ENCODE assay signal across 26 mouse cellular contexts in genomic region chr8:75078215-75078614, GRCm38 (mm10). TPM values are rescaled to one million over a fixed set of nuclear protein-coding genes. Genes with fewer than 3 reads are reported as not detected.
DNase-seq lines count a peak whose midpoint lies in the region; ATAC-seq and TF ChIP-seq lines count a peak whose summit lies in the region.
"Had no signal": no experiment of that assay in that cellular context is flagged by ENCODE, and none has a peak within 500 bp of the region (broad histone marks: within the 10 kb centered on the region; RNA-seq: fewer than 3 reads in every experiment).

No protein-coding gene starts in this region.

- 22% methylated on average over 1 of the region's 1 CpGs for WGBS in liver, adult 2 months
- whole genome bisulfite sequencing in liver, embryonic 11.5 days: 68% methylated on average over 1 of the region's 1 CpGs
- WGBS in liver, embryonic 15.5 days (ENCODE audit: insufficient replicate concordance): 40% methylated on average over 1 of the region's 1 CpGs
- 59% methylated on average over 1 of the region's 1 CpGs for WGBS in liver, postnatal 0 days (ENCODE audit: insufficient replicate concordance)
- 86% methylated on average over 1 of the region's 1 CpGs for WGBS in hindbrain, embryonic 16.5 days

- no peak for TF ChIP-seq CTCF in liver, adult 2 months (IDR thresholded peaks at IDR 0.05; ENCODE audit: low read depth, low read length)
- no peak for TF ChIP-seq CTCF in liver, postnatal 0 days (IDR thresholded peaks at IDR 0.05; ENCODE audit: low read depth)

- H3K4me1 ChIP-seq in liver, adult 2 months (ENCODE audit: control insufficient read depth, insufficient read depth, low read length): peaks cover 5% of the 10 kb centered on the region
- 0 out of 2 replicates have a peak, but pooled peaks cover 2% of the 10 kb centered on the region for H3K4me1 ChIP-seq in liver, embryonic 11.5 days (replicated peaks; ENCODE audit: control insufficient read depth, insufficient read depth, low read length)
- peaks cover 32% of the 10 kb centered on the region for H3K4me1 ChIP-seq in liver, embryonic 15.5 days (replicated peaks)
- peaks cover 12% of the 10 kb centered on the region for H3K4me1 ChIP-seq in liver, postnatal 0 days (ENCODE audit: insufficient read depth)
- H3K4me1 ChIP-seq in hindbrain, embryonic 16.5 days (ENCODE audit: control insufficient read depth, insufficient read depth, low read depth, low read length): no peaks in the 10 kb centered on the region
- H3K4me1 ChIP-seq: embryonic facial prominence, embryonic 15.5 days; forebrain, embryonic 13.5 days; forebrain, embryonic 15.5 days had no signal

- H3K79me2 ChIP-seq in liver, adult 2 months (ENCODE audit: control insufficient read depth, insufficient read depth, low read length): no peaks in the 10 kb centered on the region

- DNase-seq in liver, adult 2 months (ENCODE audit: extremely low read depth, low read depth, low spot score): peak; percentile 91
- no peak for DNase-seq in liver, embryonic 11.5 days (ENCODE audit: low spot score)
- DNase-seq in liver, postnatal 0 days: no peak
- DNase-seq: adrenal gland, adult 8-10 months; adrenal gland, postnatal 14 days; B cell, adult 2 months; cerebellum, adult 11-12 months; cerebellum, adult 2 months; cerebellum, adult 9-11 months; cerebellum, postnatal 14 days; cerebellum, postnatal 36 days; embryo, embryonic 11 days; forebrain, postnatal 0 days had no signal

- no peak for TF ChIP-seq POLR2A in liver, adult 2 months (IDR thresholded peaks at IDR 0.05; ENCODE audit: extremely low read depth, insufficient read depth, low read length)

- no peak overlapping the region for H3K4me2 ChIP-seq in liver, embryonic 11.5 days
- H3K4me2 ChIP-seq in liver, embryonic 15.5 days: no peak overlapping the region
- H3K4me2 ChIP-seq in liver, postnatal 0 days (ENCODE audit: low read depth, low read length): no peak overlapping the region
- H3K4me2 ChIP-seq in hindbrain, embryonic 16.5 days (ENCODE audit: low read length): no peak overlapping the region
- H3K4me2 ChIP-seq: embryonic facial prominence, embryonic 13.5 days; embryonic facial prominence, embryonic 15.5 days; forebrain, embryonic 13.5 days; forebrain, embryonic 15.5 days had no signal

- no peak overlapping the region for H3K4me3 ChIP-seq in liver, adult 2 months (ENCODE audit: insufficient read depth, low read depth, low read length)
- H3K4me3 ChIP-seq in liver, embryonic 11.5 days (ENCODE audit: low read depth, low read length): no peak overlapping the region
- no peak overlapping the region for H3K4me3 ChIP-seq in liver, embryonic 15.5 days (replicated peaks)
- H3K4me3 ChIP-seq in liver, postnatal 0 days (ENCODE audit: low read depth, low read length): no peak overlapping the region
- no peak overlapping the region for H3K4me3 ChIP-seq in hindbrain, embryonic 16.5 days (ENCODE audit: low read length)
- H3K4me3 ChIP-seq: embryonic facial prominence, embryonic 13.5 days; embryonic facial prominence, embryonic 15.5 days; erythroblast, embryonic 14.5 days; forebrain, embryonic 13.5 days; forebrain, embryonic 15.5 days had no signal

- H3K36me3 ChIP-seq in liver, adult 2 months (ENCODE audit: control insufficient read depth, insufficient read depth, low read length): no peaks in the 10 kb centered on the region
- H3K36me3 ChIP-seq in liver, embryonic 11.5 days (ENCODE audit: control insufficient read depth, insufficient read depth, low read length): no peaks in the 10 kb centered on the region
- H3K36me3 ChIP-seq in liver, embryonic 15.5 days (replicated peaks): no peaks in the 10 kb centered on the region
- no peaks in the 10 kb centered on the region for H3K36me3 ChIP-seq in liver, postnatal 0 days (replicated peaks; ENCODE audit: insufficient read depth, low read length)
- H3K36me3 ChIP-seq in hindbrain, embryonic 16.5 days (ENCODE audit: control insufficient read depth, insufficient read depth, low read length): no peaks in the 10 kb centered on the region
- H3K36me3 ChIP-seq: embryonic facial prominence, embryonic 13.5 days; embryonic facial prominence, embryonic 15.5 days; forebrain, embryonic 15.5 days; G1E had no signal

- H3K9me3 ChIP-seq in liver, embryonic 11.5 days (ENCODE audit: control insufficient read depth, low read length): no peaks in the 10 kb centered on the region
- H3K9me3 ChIP-seq in liver, embryonic 15.5 days (replicated peaks): no peaks in the 10 kb centered on the region
- H3K9me3 ChIP-seq in liver, postnatal 0 days (ENCODE audit: low read length): no peaks in the 10 kb centered on the region
- H3K9me3 ChIP-seq in hindbrain, embryonic 16.5 days (ENCODE audit: control insufficient read depth, low read length): no peaks in the 10 kb centered on the region
- H3K9me3 ChIP-seq: embryonic facial prominence, embryonic 13.5 days; embryonic facial prominence, embryonic 15.5 days; forebrain, embryonic 13.5 days; forebrain, embryonic 15.5 days; G1E had no signal

- peak overlapping the region; percentile 43 for H3K27ac ChIP-seq in liver, adult 2 months (replicated peaks; ENCODE audit: insufficient read depth, low read depth, low read length)
- H3K27ac ChIP-seq in liver, embryonic 11.5 days (ENCODE audit: low read depth, low read length): no peak overlapping the region
- H3K27ac ChIP-seq in liver, embryonic 15.5 days (replicated peaks): no peak overlapping the region
- no peak overlapping the region for H3K27ac ChIP-seq in liver, postnatal 0 days (ENCODE audit: low read depth)
- no peak overlapping the region for H3K27ac ChIP-seq in hindbrain, embryonic 16.5 days (ENCODE audit: low read depth, low read length)
- H3K27ac ChIP-seq: embryonic facial prominence, embryonic 13.5 days; embryonic facial prominence, embryonic 15.5 days; forebrain, embryonic 13.5 days; forebrain, embryonic 15.5 days had no signal

- H3K27me3 ChIP-seq in liver, adult 2 months (ENCODE audit: control insufficient read depth, insufficient read depth, low read length): no peaks in the 10 kb centered on the region
- H3K27me3 ChIP-seq in liver, embryonic 11.5 days (replicated peaks; ENCODE audit: control insufficient read depth, insufficient read depth, low read length): no peaks in the 10 kb centered on the region
- H3K27me3 ChIP-seq in liver, embryonic 15.5 days: 0 out of 2 replicates have a peak, but pooled peaks cover 13% of the 10 kb centered on the region
- no peaks in the 10 kb centered on the region for H3K27me3 ChIP-seq in liver, postnatal 0 days (ENCODE audit: insufficient read depth, low read length)
- no peaks in the 10 kb centered on the region for H3K27me3 ChIP-seq in hindbrain, embryonic 16.5 days (replicated peaks; ENCODE audit: control insufficient read depth, insufficient read depth, low read length)
- H3K27me3 ChIP-seq: CH12.LX; embryonic facial prominence, embryonic 13.5 days; embryonic facial prominence, embryonic 15.5 days; forebrain, embryonic 15.5 days; Patski had no signal

- TF ChIP-seq EP300 in liver, postnatal 0 days (IDR thresholded peaks at IDR 0.05; ENCODE audit: low read depth): no peak

- ATAC-seq in liver, embryonic 11.5 days (replicated peaks; ENCODE audit: low FRiP score): no peak
- ATAC-seq in liver, embryonic 15.5 days (ENCODE audit: insufficient read depth): peak; percentile 10; the same call in 1 of the 2 replicates
- ATAC-seq in liver, postnatal 0 days: peak; percentile 65
- ATAC-seq in hindbrain, embryonic 16.5 days: no peak
- no peak for ATAC-seq in erythroid progenitor cell, adult 5-6 weeks (replicated peaks; ENCODE audit: low FRiP score, poor library complexity, severe bottlenecking)
- ATAC-seq: activated CD4-positive, CD25-positive, alpha-beta regulatory T cell, adult 4 months; CD4-positive, CD25-positive, alpha-beta regulatory T cell, adult 4 months; forebrain, embryonic 13.5 days; forebrain, embryonic 15.5 days; forebrain, postnatal 0 days; Patski had no signal

- no peak overlapping the region for H3K9ac ChIP-seq in liver, adult 2 months (ENCODE audit: low read depth, low read length)
- H3K9ac ChIP-seq in liver, embryonic 11.5 days (ENCODE audit: low read depth, low read length): no peak overlapping the region
- H3K9ac ChIP-seq in liver, embryonic 15.5 days: no peak overlapping the region
- H3K9ac ChIP-seq in liver, postnatal 0 days (replicated peaks): no peak overlapping the region
- no peak overlapping the region for H3K9ac ChIP-seq in hindbrain, embryonic 16.5 days (ENCODE audit: low read depth, low read length)
- H3K9ac ChIP-seq: embryonic facial prominence, embryonic 13.5 days; embryonic facial prominence, embryonic 15.5 days; forebrain, embryonic 13.5 days; forebrain, embryonic 15.5 days; forebrain, postnatal 0 days had no signal

RNA-seq across cellular contexts. Expression of gene Hmox1, which starts 15.2 kb away (rescaled TPM):
- total RNA-seq in liver, adult 2 months (2014; rRNA removed): 16.0 and 33.4 TPM in 2 replicates
- polyA plus RNA-seq in liver, adult 2 months (2012; rRNA removed): 12.4 and 19.2 TPM in 2 replicates
- 80.3 and 95.8 TPM in 2 replicates for polyA plus RNA-seq in liver, embryonic 11.5 days (2014; fragmentation: Nextera tagmentation; extraction: Ambion mirVana)
- polyA plus RNA-seq in liver, embryonic 15.5 days (2015; fragmentation: Nextera tagmentation; extraction: Ambion mirVana): 151 and 170 TPM in 2 replicates
- polyA plus RNA-seq in liver, postnatal 0 days (2015; fragmentation: Nextera tagmentation; extraction: Ambion mirVana): 155 and 160 TPM in 2 replicates
- polyA plus RNA-seq in hindbrain, embryonic 16.5 days (2015; fragmentation: Nextera tagmentation; extraction: Ambion mirVana): 15.8 and 17.3 TPM in 2 replicates
- 66.7 and 90.8 TPM in 2 replicates for total RNA-seq in erythroid progenitor cell, adult 5-6 weeks (2015; ENCODE audit: low replicate concordance)
- 68.0 and 100 TPM in 2 replicates for total RNA-seq in erythroid progenitor cell, adult 5-6 weeks (2017; ENCODE audit: low replicate concordance)

RNA-seq across cellular contexts. Expression of gene Mcm5, which starts 31.2 kb away (rescaled TPM):
- total RNA-seq in liver, adult 2 months (2014; rRNA removed): 2.8 and 8.3 TPM in 2 replicates
- 2.0 and 2.2 TPM in 2 replicates for polyA plus RNA-seq in liver, adult 2 months (2012; rRNA removed)
- polyA plus RNA-seq in liver, embryonic 11.5 days (2014; fragmentation: Nextera tagmentation; extraction: Ambion mirVana): 278 and 324 TPM in 2 replicates
- polyA plus RNA-seq in liver, embryonic 15.5 days (2015; fragmentation: Nextera tagmentation; extraction: Ambion mirVana): 154 and 161 TPM in 2 replicates
- 43.5 and 55.4 TPM in 2 replicates for polyA plus RNA-seq in liver, postnatal 0 days (2015; fragmentation: Nextera tagmentation; extraction: Ambion mirVana)
- 32.8 and 40.2 TPM in 2 replicates for polyA plus RNA-seq in hindbrain, embryonic 16.5 days (2015; fragmentation: Nextera tagmentation; extraction: Ambion mirVana)
- total RNA-seq in erythroid progenitor cell, adult 5-6 weeks (2015; ENCODE audit: low replicate concordance): 54.1 and 104 TPM in 2 replicates
- total RNA-seq in erythroid progenitor cell, adult 5-6 weeks (2017; ENCODE audit: low replicate concordance): 166 and 198 TPM in 2 replicates

RNA-seq across cellular contexts. Expression of gene Tom1, which starts 44.7 kb away (rescaled TPM):
- 12.2 and 16.2 TPM in 2 replicates for total RNA-seq in liver, adult 2 months (2014; rRNA removed)
- polyA plus RNA-seq in liver, adult 2 months (2012; rRNA removed): 27.7 and 29.3 TPM in 2 replicates
- polyA plus RNA-seq in liver, embryonic 11.5 days (2014; fragmentation: Nextera tagmentation; extraction: Ambion mirVana): 22.2 and 24.6 TPM in 2 replicates
- 13.2 and 14.8 TPM in 2 replicates for polyA plus RNA-seq in liver, embryonic 15.5 days (2015; fragmentation: Nextera tagmentation; extraction: Ambion mirVana)
- 16.6 and 17.9 TPM in 2 replicates for polyA plus RNA-seq in liver, postnatal 0 days (2015; fragmentation: Nextera tagmentation; extraction: Ambion mirVana)
- 40.7 and 45.9 TPM in 2 replicates for polyA plus RNA-seq in hindbrain, embryonic 16.5 days (2015; fragmentation: Nextera tagmentation; extraction: Ambion mirVana)
- 17.3 and 18.0 TPM in 2 replicates for total RNA-seq in erythroid progenitor cell, adult 5-6 weeks (2015; ENCODE audit: low replicate concordance)
- 4.4 and 9.5 TPM in 2 replicates for total RNA-seq in erythroid progenitor cell, adult 5-6 weeks (2017; ENCODE audit: low replicate concordance)

Comparison
In these comparisons a context has a peak if more than half of its experiments do, and no peak if none do; other contexts are left out.
1. ATAC-seq: peak in liver, embryonic 15.5 days (single experiment) and liver, postnatal 0 days (single experiment); none in liver, embryonic 11.5 days (single experiment), hindbrain, embryonic 16.5 days (single experiment) and erythroid progenitor cell, adult 5-6 weeks (single experiment).
2. RNA of gene Mcm5, which starts 31.2 kb away (polyA plus RNA-seq): 278 to 324 TPM in liver, embryonic 11.5 days, 154 to 161 TPM in liver, embryonic 15.5 days, 43.5 to 55.4 TPM in liver, postnatal 0 days and 32.8 to 40.2 TPM in hindbrain, embryonic 16.5 days; 2.0 to 2.2 TPM in liver, adult 2 months; every median in the first group is over 10 times any median in the second.